Comparison of ENCODE assay signal across 9 mouse cellular contexts in the genomic region with DNA sequence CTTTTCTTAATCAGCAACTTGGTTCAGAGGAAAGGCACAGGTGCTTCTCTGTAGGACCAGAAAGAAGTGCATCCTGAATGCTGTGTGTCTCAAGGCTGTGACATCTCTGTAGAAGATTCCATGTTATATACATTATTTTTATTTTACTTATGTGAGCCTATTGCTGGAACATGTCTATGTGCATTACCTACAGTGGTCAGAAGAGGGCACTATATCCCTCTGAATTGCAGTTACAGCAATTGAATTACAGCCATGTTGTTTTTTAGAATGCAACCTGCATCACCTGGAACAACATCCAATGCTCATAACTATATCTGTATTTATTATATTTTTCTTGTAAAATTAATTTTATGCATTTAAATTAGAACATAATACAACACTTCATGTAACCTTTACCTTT. TPM values are rescaled to one million over a fixed set of nuclear protein-coding genes. Genes with fewer than 3 reads are reported as not detected.
DNase-seq lines count a peak whose midpoint lies in the region; ATAC-seq and TF ChIP-seq lines count a peak whose summit lies in the region.
"Not testable (repeated sequence)": the region's sequence is repeated elsewhere in the genome, so short reads cannot be mapped to it uniquely, and the experiment has no call there.
"Had no signal": no experiment of that assay in that cellular context is flagged by ENCODE, and none has a peak within 500 bp of the region (broad histone marks: within the 10 kb centered on the region; RNA-seq: fewer than 3 reads in every experiment).

No protein-coding gene starts in this region.

- not testable (repeated sequence) for H3K27ac ChIP-seq in heart, adult 2 months; lung, postnatal 0 days (ENCODE audit: low read length)

- H3K79me2 ChIP-seq in heart, adult 2 months (replicated peaks; ENCODE audit: control insufficient read depth, insufficient read depth, low read length), result not testable (repeated sequence)

- not testable (repeated sequence) for H3K4me2 ChIP-seq in lung, postnatal 0 days (replicated peaks; ENCODE audit: low read depth, low read length)

- H3K9ac ChIP-seq in heart, adult 2 months (ENCODE audit: low read depth, low read length); lung, postnatal 0 days (replicated peaks; ENCODE audit: low read depth): not testable (repeated sequence)

- intact Hi-C loops in heart, adult 2 months (cut with DNase I), result loop anchor here (10.0 kb wide), 1 partner anchor 385 kb away; a partner anchor contains a TSS

- H3K4me1 ChIP-seq in heart, adult 2 months (ENCODE audit: control insufficient read depth, insufficient read depth, low read length); lung, postnatal 0 days (ENCODE audit: insufficient read depth, low read depth, low read length): not testable (repeated sequence)

- not testable (repeated sequence) for TF ChIP-seq EP300 in heart, adult 2 months (IDR thresholded peaks at IDR 0.05; ENCODE audit: insufficient read depth, low read depth, low read length); lung, postnatal 0 days (IDR thresholded peaks at IDR 0.05)

- H3K27me3 ChIP-seq in heart, adult 2 months (ENCODE audit: control insufficient read depth, insufficient read depth, low read length); lung, postnatal 0 days (replicated peaks; ENCODE audit: insufficient read depth, low read length): not testable (repeated sequence)

- ATAC-seq in CD4-positive, CD25-positive, alpha-beta regulatory T cell, adult 4 months, result peak; percentile 46
- ATAC-seq in lung, postnatal 0 days, result not testable (repeated sequence)
- ATAC-seq in neutrophil, adult 5-6 weeks (ENCODE audit: extremely low read depth, insufficient number of reproducible peaks, low FRiP score, poor library complexity, severe bottlenecking), result peak; percentile 80

- not testable (repeated sequence) for H3K9me3 ChIP-seq in lung, postnatal 0 days (ENCODE audit: low read length)

- H3K36me3 ChIP-seq in heart, adult 2 months (ENCODE audit: control insufficient read depth, insufficient read depth, low read length); lung, postnatal 0 days (ENCODE audit: insufficient read depth, low read length): not testable (repeated sequence)

- not testable (repeated sequence) for TF ChIP-seq POLR2A in heart, adult 2 months (IDR thresholded peaks at IDR 0.05; ENCODE audit: insufficient read depth, low read depth, low read length)

- DNase-seq in WW6 (ENCODE audit: low read depth, low spot score), result peak; percentile 38
- DNase-seq in embryo, embryonic 10 days (ENCODE audit: low spot score), result peak; percentile 51
- not testable (repeated sequence) for DNase-seq in heart, adult 2 months
- peak; percentile 9 to 34 for DNase-seq in kidney, postnatal 36 days
- peak; percentile 25 for DNase-seq in lung, postnatal 0 days (ENCODE audit: low spot score)
- peak; percentile 33 for DNase-seq in thymus, postnatal 4 days

- TF ChIP-seq CTCF in heart, adult 2 months (IDR thresholded peaks at IDR 0.05), result peak; percentile 69
- peak; percentile 56 for TF ChIP-seq CTCF in lung, postnatal 0 days (IDR thresholded peaks at IDR 0.05)

- H3K4me3 ChIP-seq in heart, adult 2 months; lung, postnatal 0 days (ENCODE audit: low read depth, low read length): not testable (repeated sequence)

RNA-seq across cellular contexts. Expression of a gene that starts 3.3 kb away (rescaled TPM):
- polyA plus RNA-seq in CD4-positive, CD25-positive, alpha-beta regulatory T cell, adult 4 months (2017; shearing (Covaris generic)), result 10 to 100 TPM; 18.6 to 19.0 TPM
- 1 to 10 TPM; 5.6 to 7.1 TPM for total RNA-seq in heart, adult 2 months (2021)
- 0.43 and 2.2 TPM in 2 replicates for polyA plus RNA-seq in heart, adult 2 months (2012; rRNA removed)
- polyA plus RNA-seq in lung, postnatal 0 days (2015; fragmentation: Nextera tagmentation; extraction: Ambion mirVana), result 6.7 and 9.0 TPM in 2 replicates
- 18.3 and 22.7 TPM in 2 replicates for total RNA-seq in neutrophil, adult 5-6 weeks (2017)
- polyA plus RNA-seq: erythroblast, embryonic 14.5 days had no signal
